Mouse (Mus musculus) urinary bladder, adult 18-20 months (tissue): ENCODE results near the gene Rbm6.

Experiments
- DNase-seq, 2 experiments: peaks; one replicate each; pipeline ENCODE4 v3.0.0; 2022; ENCODE audit warnings: low spot score in 2 of 2, mixed read lengths in 2 of 2

The Rbm6 gene

DNA sequence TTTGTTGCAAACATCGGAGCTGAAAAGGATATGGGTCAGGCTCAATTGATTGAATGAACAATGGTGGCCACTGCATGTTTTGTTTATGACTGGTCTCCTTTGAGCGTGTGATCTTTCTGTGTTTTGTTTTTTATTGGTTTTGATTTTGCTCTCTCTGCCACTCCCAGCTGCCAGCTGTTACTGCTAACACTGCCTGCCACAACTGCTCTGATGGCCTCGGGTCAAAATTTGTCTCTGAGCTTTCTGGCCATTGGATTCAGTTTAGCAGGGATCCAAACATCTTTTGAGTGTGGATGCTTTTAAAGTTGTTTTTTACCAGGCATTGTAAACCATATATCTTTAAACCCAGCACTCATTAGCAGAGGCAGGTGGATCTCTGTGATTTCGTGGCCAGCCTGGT is 7.4 kb upstream of the Rbm6 start:
- no peak for DNase-seq

DNA sequence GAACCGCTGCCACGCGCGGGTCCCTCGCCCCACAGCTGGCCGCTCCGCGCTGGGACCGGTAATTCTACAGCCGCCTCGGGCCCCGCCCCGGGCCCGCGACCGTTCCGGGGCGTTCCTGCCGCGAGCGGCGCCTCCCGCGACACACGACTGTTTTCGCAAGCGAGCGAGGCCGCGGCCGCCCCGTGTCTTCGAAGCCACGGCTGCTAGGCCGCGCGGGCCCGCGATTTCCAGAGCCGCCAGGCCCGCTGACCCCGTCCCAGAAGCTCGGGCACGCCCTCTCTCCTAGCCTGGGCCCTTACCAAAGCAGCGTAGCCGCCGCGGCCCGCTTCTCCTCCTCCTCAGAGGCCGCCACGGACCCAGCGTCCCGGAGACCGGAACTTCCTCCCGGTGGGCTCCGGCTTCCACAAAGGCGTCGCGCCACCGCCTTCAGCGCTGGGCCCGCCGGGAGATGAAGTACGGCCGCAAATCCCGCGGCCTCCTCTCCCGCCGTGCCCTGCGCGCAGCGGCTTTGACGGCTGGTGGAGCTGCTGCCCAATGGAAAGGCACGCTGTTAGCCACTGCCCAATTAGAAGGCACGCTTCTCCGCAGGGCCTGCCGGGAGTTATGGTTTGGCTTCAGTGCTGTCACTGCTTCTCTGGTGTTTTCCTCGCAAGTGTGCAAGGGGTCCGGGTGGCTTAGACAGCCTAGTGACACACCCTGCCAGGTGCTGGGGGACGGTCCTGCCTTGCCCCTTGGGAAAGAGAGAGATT is 513 bp downstream of the Rbm6 start:
- DNase-seq = peak; percentile 83 to 91

DNA sequence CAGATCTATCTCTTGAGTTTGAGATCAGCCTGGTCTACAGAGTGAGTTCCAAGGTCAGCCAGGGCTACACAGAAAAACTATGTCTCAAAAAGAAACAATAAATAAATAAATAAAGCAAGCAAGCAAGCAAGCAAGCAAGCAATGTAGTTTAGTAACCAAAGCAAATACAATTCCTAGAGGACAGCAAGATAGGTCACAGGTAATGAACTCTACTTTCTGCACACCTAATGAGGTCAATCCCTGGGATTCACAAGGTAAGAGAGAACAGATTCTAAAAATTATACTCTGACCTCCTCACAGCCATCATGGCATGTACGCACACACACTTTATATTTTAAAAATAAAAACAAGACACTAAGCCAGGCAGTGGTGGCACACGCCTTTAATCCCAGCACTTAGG is 7.0 kb downstream of the Rbm6 start:
- no peak for DNase-seq

DNA sequence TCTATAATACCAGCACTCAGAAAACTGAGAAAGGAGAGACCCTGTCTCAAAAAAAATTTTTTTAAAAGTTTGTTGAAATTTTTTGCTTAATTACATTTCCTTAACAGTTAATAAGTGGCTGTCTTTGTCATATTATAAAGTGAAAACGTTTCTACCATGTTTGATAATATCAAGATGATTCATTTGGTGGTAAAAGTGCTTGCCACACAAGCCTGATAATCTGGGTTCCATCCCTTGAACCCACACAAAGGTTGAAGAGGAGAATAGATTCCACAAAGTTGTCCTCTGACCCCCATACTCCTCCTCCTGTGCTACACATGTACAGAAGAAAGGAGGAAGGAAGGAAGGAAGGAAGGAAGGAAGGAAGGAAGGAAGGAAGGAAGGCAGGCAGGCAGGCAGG is 8.5 kb downstream of the Rbm6 start:
- no peak for DNase-seq

DNA sequence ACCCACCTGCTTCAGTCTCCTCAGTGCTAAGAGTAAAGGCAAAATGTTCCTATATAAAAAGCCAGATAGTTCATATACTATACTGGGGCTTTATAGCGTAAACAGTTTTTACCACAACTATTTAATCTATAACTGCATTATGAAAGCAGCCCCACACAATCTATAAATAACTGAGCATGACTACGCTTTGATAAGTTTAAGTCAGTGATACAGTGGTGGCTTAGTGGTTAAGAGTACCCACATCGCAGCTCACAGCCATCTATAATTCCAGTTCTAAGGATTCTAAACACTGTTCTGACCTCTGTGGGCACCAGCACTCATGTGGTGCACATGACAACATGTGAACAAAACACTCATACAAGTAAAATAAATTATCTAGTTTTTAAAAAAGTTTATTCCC is 14.7 kb downstream of the Rbm6 start:
- DNase-seq = no peak

DNA sequence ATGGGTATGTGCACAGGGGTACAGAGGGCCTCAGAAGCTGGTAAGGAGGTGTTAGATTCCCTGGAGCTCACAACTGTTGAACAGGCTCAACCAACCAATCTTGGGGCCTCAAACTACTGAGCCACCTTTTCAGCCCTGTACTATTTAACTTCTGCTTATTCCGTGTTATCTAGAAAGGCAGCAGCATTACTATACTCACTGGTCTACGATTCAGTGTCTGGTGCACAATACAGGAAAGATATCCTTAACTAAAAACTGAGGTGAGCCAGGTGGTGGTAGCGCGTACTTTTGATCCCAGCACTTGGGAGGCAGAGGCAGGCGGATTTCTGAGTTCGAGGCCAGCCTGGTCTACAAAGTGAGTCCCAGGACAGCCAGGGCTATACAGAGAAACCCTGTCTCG is 24.1 kb downstream of the Rbm6 start:
- no peak for DNase-seq

DNA sequence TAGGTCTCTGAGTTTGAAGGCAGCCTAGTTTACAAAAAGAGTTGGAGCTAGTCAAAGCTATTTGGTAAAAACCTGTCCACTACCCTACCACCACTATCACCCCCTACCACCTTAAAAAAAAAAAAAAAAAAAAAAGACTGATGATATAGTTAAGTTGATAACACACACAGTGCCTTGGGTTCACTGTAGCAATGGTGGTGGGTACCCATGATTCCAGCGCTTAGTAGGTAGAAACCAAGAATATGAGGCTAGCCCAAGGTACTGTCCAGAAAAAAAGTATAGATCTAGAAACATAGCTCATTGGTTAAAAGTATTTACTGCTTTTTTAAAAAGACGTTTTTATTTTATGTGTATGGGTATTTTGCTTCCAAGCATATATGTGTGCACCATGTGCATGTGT is 30.3 kb downstream of the Rbm6 start:
- DNase-seq = no peak

DNA sequence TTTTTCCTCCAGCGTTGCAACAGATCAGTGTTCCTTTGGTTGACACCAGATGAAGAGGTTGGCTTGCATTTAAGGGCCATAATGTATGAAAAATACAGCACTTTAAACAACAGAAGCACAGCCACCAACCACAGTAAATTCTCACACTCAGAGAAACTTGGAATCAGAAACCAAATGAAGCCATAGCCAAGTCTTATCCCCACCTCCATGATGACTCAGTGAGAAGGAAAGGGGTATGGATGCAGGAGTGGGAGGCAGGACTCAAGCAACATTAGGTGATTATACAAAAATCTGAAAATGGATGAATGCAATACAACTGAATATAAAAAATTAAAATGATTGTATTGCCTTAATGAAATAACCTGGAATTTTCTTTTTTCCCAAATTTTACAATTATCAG is 34.2 kb downstream of the Rbm6 start:
- no peak for DNase-seq

DNA sequence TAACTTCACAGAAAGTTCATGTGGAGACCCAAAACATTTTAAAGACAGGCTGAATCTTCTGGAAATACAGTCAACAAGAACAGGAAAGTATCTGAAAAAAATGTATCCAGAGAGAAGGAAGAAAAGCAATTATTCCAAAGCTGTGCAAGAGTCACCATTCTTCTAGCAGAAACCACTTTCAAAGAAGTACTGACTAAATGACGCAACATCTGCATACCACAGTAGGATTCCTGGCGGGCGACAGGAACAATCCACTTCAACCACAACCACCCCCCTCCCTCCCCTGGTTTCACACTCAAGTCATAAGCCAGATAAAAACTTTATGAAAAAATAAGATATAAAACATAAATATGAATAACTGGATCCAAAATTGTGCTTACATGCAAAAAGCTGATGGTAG is 39.2 kb downstream of the Rbm6 start:
- DNase-seq = no peak

DNA sequence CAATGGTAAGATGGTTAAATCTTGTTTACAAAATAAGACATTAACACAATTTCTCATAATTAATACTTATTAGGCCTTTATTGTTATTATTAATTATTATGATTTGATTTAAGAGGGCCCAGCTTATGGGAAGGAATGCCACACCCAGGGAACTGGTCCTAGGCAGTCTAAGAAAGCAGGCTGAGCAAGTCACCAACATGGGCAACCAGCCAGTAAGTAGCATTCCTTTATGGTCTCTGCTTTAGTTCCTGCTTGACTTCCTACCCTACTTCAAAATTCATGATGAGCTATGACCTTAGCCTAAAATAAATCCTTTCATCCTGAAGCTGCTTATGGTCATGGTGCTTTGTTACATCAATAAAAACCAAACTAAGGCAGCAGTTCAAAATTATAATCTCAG is 41.3 kb downstream of the Rbm6 start:
- no peak for DNase-seq

DNA sequence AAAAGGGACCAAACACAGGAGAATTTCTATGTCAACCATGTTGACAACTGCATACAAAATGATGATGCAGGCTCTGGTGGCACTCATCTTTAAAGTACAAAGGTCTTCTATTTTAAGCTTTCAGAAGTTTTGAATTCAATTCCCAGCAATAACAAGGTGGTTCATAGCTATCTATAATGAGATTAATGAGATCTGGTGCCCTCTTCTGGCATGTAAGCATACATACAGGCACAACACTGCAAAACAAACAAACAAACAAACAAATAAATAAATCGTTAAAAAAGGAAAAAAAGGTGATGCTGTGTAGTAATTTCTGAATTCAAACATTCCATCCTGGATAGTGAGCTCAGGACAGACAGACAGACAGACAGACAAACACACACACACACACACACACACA is 60.9 kb downstream of the Rbm6 start:
- no peak for DNase-seq

DNA sequence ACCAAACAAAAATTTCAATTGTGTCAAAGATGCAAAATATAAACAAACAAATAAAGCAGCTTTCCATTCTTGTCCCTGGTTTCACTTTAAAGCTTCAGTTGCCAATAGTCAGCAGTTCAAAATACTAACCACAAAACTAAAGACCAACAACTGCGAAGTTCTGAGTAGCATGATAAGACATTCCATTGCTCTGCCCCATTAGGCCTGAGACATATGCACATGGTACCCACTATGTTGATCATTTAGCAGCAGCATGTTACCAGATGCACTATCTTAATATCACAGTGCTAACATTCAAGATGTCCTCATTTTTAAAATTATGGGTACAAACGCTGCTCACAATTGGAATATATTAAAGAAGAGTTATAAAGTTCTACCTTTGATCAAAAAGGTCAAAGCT is 62.1 kb downstream of the Rbm6 start:
- no peak for DNase-seq

DNA sequence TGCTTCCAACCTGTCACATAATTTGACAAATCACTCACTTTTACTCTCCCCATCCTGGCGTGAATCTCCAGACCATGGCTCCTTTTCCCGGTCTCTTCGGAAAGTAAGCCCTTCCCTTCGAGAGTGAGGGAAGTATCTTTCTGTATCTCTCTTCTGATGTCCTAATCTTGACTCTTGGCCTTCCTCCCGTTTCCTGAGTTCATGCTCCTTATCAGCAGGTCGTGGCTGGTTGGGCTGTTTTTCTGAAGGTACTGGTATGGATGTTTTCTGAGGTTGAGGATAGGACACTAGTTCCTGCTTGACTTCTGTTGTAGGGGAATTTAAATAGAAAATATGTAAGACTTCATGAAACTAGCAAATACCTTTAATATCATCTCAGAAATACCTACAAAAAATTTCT is 81.3 kb downstream of the Rbm6 start:
- no peak for DNase-seq

DNA sequence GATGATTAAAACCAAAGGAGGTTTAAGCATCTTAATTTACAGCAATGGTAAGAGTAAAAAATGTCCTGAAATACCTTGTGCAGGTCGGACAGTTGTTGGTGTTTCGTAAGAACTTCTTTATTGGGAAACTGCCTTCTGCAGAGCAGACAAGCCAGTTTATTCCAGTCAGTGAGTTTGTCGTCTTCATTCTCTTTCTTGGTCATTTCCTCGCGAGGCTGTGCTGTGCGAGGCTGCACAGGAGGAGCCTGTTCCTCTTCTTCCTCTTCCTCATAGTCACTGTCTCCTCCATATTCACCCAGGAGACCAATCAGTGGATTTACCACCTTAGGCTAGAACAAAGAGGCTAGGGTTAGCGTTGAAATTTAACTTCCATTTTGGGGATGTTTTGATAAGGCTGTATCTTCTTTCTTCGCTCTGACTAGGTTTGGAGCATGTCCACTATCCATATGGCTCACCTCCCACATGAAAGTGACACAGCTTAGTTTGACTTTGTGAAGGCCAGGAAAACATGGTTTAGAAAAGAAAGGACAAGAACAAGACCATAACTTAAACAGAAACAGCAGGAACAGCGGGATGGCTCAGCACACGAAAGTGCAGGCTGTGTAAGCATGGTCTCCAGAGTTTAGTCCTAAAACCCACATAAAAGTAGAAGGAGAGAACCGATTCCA is 90.4 kb downstream of the Rbm6 start:
- no peak for DNase-seq

DNA sequence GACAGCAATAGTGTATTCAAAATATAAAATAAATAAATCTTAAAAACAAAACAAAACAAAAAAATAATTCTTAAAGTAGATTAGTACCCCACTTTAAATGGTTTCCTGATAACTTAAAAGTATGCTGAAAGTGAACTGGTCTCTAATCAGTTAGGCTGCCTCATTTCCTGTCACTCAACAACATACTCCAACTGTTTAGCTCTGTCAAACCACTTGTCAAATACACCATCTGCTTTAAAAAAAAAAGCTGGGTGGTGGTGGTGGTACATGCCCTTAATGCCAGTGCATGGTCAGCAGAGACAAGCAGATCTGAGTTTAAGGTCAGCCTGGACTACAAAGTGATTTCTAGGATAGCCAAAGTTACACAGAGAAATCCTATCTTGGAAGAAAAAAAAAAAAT is 96.2 kb downstream of the Rbm6 start:
- DNase-seq = no peak

DNA sequence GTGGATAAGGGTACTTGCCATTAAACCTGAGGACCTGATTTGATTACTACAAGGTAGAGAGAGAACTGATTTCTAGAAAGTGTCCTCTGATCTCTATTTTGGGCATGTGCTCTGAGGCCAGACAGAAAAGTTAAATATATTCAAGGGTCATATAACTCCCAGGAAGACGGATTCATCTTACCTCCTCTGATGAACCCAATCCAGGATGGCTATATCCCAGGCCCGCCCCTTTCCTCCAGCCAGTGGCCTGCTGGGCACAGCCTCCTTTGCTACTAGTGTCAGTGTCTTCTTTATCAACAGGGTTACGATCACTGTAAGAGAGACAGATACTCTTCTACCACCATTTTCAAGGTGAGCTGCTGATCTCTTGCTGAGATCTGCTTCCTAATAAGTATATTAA is 98.6 kb downstream of the Rbm6 start:
- no peak for DNase-seq

DNA sequence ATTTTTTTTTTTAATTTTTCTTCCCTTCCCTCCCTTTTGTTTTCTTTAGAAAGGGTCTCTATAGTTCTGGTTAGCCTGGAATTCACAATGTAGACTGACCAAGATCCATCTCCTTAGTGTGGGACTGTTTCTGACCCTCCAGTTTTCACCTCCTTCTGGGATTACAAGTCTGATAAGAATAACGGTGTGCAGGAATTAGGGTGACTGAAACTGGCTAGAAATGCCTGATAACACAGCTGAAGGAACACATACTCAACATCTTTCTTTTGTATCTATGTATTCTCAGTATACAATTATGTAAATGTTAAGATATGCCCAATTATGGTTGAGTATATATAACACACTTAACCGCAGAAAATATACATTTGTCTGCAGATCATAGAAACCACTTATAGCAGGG is 101.3 kb downstream of the Rbm6 start:
- no peak for DNase-seq

DNA sequence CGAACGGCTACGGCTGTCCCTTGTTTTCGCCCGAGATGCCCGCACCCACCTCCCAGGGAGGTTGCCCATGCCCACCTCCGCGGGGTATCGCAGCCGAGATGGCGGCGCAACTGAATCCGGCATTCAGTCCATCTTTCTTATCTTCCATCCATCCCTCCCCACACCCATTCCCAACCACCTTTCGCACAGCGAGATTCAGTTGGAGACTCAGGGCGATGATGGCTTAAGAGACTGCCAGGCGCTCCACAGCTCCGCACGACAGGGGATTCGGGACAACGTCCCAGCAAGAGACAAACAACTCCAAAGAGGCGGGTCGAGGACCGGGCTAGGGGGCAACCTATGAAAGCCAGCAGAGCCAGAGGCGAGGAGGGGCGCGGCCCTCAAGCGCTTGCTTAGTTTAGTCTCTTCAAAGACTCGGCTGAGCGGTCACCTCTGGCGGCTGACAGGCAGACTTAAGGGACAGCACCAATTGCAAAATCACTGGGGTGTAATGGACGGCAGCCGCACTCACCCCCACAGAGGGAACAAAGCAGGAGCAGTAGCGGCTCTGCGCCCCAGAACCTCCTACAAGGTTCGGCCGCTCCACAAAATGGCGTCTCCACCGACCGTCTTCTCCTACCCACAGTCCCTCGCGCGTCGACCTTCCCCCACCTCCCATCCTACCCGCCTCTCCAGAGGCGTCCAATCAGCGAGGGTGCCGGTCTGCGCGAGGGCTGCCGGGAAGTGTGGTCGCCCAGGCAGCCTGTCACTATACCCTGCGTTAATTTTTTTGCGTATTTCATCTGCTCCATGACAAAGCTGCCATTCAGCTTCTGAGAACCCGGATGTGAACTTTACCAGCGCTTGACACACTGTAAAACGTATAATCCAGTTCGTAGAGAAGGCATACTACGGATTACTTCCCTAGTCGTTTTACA is 102.4 kb downstream of the Rbm6 start, which contains the start of gene Rbm5:
Rbm5 (minus strand) TSS at position 623 of the 917 bp plus-strand sequence.
- peak; percentile 81 to 92 for DNase-seq

DNA sequence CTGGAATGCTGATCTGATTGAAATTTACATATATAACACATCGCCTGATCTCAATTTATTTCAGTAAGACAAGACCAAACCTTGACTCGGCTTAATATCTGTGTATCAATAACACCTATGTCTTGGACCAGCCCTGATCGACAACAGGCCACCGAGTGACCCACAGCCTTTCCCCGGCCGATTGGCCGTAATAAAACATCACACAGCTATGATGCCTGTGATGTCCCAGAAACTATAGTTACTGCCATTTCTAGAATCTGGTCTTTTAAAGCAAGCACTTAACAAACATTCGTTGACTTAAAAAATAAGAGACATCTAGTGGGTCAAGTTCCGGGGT is 103.0 kb downstream of the Rbm6 start:
- no peak for DNase-seq

DNA sequence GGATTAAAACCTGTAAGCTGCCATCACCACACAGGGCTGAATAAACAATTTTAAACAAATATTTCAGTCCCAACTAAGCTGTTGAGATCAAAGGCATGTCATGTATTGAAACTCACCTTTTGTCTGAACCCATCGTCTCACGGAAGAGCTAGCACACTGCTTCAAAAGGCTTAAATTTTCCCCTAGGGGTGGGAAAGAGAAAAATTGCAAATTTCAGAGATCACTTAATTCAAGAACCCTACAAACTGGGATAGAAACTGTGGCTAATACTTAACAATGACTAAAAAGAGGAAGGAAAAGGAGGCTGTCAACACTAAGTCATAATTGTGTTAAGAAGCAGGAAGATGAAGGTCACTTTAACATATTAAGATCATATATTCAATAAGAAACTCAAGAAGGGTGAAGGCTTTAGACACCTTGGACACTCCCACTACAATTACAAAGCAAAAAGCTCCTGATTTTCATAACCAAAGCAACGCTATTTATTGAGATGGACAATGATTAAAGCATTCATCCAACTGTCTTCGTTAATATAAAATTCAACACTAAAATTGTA is 103.5 kb downstream of the Rbm6 start:
- DNase-seq = no peak

DNA sequence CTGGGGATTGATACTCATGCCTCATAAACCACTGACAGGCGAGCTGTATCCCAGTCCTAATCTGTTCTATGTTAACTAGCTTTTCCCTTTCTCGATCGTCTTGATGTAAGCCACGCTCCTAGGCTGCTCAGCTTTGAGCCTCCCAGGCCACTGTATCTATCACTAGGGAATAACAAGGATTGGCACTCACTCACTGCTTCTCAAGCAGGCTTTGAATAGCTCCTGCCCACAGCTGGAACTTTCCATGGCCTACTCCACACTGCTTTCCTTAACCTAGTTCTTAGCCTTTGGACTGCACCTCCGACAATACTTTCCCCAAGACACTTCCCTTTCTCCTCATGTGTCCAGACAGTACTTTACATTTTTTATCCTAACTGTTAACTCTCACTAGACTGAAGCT is 104.2 kb downstream of the Rbm6 start:
- no peak for DNase-seq

DNA sequence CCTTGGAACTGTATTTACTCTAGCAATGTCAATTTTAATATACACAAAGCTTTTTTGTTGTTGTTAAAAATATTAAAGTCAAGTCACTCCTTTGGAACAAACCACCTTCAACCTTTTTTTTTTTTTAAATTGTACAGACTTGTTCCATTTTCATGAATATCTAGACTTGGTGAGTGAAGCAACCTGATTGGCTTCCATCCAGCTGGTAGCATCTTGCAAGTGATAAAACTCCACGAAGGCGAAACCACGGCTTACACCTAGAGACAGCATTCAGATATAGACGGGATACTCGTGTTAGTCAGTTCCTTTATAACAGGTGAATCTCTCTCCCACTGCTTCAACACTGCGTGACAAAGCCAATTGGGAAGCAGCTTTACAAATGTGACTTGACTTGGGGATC is 113.4 kb downstream of the Rbm6 start:
- no peak for DNase-seq
